Mouse (Mus musculus): ENCODE results near the gene Zbtb45.
A peak's percentile ranks its signal among the peaks of the same experiment; 100 is the strongest.

GRCm38 (mm10) chr7:12965678-12966091 is 44.1 kb downstream of the Zbtb45 start, which contains the start of gene Zfp324:
- TF ChIP-seq CTCF (IDR thresholded peaks at IDR 0.05; ENCODE audit: borderline replicate concordance, control insufficient read depth, extremely low read depth, insufficient read depth, low read length, poor library complexity) (no peak; the same call in 1 of the 2 replicates), POLR2A (IDR thresholded peaks at IDR 0.05; ENCODE audit: control insufficient read depth, extremely low read depth, insufficient read depth, low read length, poor library complexity) (0 out of 2 replicates have a peak, but pooled peaks have one; percentile 33)

All from thymus, adult 2 months (tissue).